Mouse (Mus musculus) embryonic facial prominence, embryonic 15.5 days (tissue): Measurements from ENCODE around the gene Mnd1. TPM values are rescaled to one million over a fixed set of nuclear protein-coding genes. Genes with fewer than 3 reads are reported as not detected.

ENCODE experiments used
- ATAC-seq: fragments of 200-750 bp; cut with Nextera tagmentation; 2 replicates; pipeline ENCODE4 v1.8.0; 2017; ENCODE audit warnings: low read depth, moderate TSS enrichment; ENCODE audit not compliant: insufficient number of reproducible peaks, low FRiP score, low TSS enrichment
- H3K27ac ChIP-seq: fragments of 300-500 bp; sonication (generic); replicated peaks from 2 replicates; pipeline ENCODE4 v1.5.1; 2015; ENCODE audit warnings: mild to moderate bottlenecking, inconsistent platforms
- H3K27me3 ChIP-seq: fragments of 300-500 bp; sonication (generic); 2 replicates; pipeline ENCODE4 v1.6.1; 2015; ENCODE audit warnings: inconsistent platforms
- H3K36me3 ChIP-seq: fragments of 300-500 bp; sonication (generic); 2 replicates; pipeline ENCODE4 v1.6.1; 2015; ENCODE audit warnings: mild to moderate bottlenecking, inconsistent platforms
- H3K4me1 ChIP-seq: fragments of 300-500 bp; sonication (generic); 2 replicates; pipeline ENCODE4 v1.6.1; 2015; ENCODE audit warnings: inconsistent platforms
- H3K4me2 ChIP-seq: fragments of 300-500 bp; sonication (generic); replicated peaks from 2 replicates; pipeline ENCODE4 v1.6.1; 2015; ENCODE audit warnings: mild to moderate bottlenecking, inconsistent platforms
- H3K4me3 ChIP-seq: fragments of 300-500 bp; sonication (generic); replicated peaks from 2 replicates; pipeline ENCODE4 v1.5.1; 2015; ENCODE audit warnings: mild to moderate bottlenecking, inconsistent platforms
- H3K9ac ChIP-seq: fragments of 300-500 bp; sonication (generic); 2 replicates; pipeline ENCODE4 v1.6.1; 2015; ENCODE audit warnings: inconsistent platforms
- H3K9me3 ChIP-seq: fragments of 300-500 bp; sonication (generic); replicated peaks from 2 replicates; pipeline ENCODE4 v1.6.1; 2016; ENCODE audit warnings: inconsistent platforms
- whole genome bisulfite sequencing: fragments of 180-500 bp; shearing (Covaris S2); methylation state at CpG from one replicate; pipeline ENCODE4 v1.1.7; 2015; 5-methylcytosine and 5-hydroxymethylcytosine counted together
- polyA plus RNA-seq: library from polyadenylated mRNA; unstranded; fragments of >200 nt; fragmentation: Nextera tagmentation; extraction: Ambion mirVana; gene quantifications from 2 replicates; pipeline ENCODE4 v1.2.1, GENCODE M21; 2015

Mnd1 gene
- polyA plus RNA-seq, 1 experiment from 2014 or later, result 13.2 TPM

DNA sequence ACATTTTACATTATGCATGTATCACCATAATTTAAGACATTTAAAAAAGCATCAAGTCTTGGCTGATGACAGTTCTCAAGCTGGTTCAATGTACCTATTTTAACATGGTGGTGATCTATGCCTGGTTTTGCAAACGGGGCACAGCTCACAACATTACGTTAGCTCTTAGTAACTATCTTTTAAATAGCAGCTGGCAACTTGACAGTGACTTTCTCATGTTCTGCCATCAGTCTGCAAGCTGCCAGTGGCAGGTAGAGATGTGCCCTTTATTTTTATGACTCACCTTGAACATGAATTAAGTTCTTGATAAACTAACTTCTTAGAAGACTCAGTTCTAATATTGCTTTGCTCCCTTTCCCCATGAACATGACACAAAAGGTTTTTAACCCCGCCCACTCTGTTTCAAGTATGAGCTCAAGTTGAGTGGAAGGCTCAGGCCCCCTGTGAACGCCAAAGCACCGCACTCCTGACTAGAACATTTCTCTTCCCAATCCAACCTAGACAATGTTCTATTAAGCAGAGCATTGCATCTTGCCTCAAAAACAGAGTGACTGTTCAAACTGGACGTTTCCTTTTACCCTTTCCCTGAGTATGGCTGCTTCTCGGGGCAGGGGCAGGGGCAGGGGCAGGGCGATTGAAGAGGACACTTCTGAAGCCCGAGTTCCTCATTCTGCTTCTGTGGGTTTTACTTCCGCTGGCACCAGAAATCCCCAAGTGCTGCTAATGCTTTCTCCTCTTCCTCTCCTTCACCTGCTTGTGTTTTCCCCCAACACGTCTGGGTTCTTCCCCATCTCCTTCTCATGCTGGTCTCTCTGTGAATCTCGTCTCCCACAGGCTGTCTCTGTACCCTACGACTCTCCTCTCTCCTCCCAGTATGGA, 86.5 kb downstream of the Mnd1 start:
- Histone ChIP-seq H3K4me3 (no peak overlapping the region), H3K36me3 (no peaks in the 10 kb centered on the region), H3K27ac (no peak overlapping the region), H3K27me3 (no peaks in the 10 kb centered on the region), H3K9ac (no peak overlapping the region), H3K9me3 (no peaks in the 10 kb centered on the region), H3K4me1 (no peaks in the 10 kb centered on the region), H3K4me2 (no peak overlapping the region)
- ATAC-seq, result no peak
- 83% methylated on average over 13 of the region's 13 CpGs for WGBS

DNA sequence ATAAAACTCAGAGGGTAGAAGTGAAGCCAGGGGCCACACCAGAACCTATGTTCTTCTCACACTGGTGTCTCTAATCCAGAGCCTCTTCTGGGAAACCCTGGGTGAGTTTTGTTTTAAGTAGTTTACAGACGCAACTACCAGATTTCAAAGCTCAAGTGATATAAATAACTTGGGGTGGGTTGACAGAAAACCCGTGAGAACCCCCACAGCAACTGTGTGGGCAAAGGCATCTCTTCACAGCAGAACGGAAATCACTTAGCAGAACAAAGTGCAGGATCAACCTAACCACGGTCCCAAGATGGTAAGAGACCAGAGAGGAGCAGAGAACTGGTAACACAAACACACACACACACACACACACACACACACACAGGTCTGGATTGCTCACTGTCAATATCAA, 89.8 kb downstream of the Mnd1 start:
- Histone ChIP-seq H3K27me3 (no peaks in the 10 kb centered on the region), H3K4me3 (no peak overlapping the region), H3K4me2 (no peak overlapping the region), H3K36me3 (no peaks in the 10 kb centered on the region), H3K9me3 (no peaks in the 10 kb centered on the region), H3K4me1 (no peaks in the 10 kb centered on the region), H3K27ac (no peak overlapping the region), H3K9ac (no peak overlapping the region)
- no peak for ATAC-seq
- 70% methylated on average over 4 of the region's 4 CpGs for WGBS

DNA sequence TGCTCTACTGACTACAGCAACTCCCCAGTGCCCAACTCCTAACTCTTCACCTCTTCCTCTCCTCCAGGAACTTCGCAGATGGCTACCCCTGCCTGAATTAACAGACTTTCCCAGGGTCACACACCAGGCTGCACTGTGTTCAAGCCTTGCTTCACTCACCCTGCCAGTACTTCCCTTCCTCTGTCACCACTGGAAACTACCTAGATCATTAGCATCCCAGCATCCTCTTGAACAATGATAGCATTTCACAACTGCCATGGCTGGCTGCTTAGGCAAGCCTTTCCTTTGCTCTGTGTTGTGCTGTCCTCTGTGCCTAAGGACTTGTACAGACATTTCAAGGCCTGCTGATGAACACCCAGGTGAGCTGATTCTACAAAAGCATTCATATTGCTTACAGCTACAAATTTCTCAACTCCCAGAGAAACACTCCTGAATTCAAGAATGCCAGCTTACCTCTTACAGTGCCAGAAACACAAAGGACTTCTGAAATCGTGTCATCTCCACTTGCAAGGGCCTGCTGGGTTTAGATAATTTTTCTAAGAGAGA, 92.1 kb downstream of the Mnd1 start:
- no peaks in the 10 kb centered on the region for H3K9me3 ChIP-seq
- no peaks in the 10 kb centered on the region for H3K36me3 ChIP-seq
- no peak overlapping the region for H3K9ac ChIP-seq
- no peak overlapping the region for H3K4me2 ChIP-seq
- no peak for ATAC-seq
- H3K27ac ChIP-seq, result no peak overlapping the region
- no peak overlapping the region for H3K4me3 ChIP-seq
- H3K27me3 ChIP-seq, result no peaks in the 10 kb centered on the region
- H3K4me1 ChIP-seq, result peaks cover 13% of the 10 kb centered on the region
- WGBS, result 75% methylated on average over 2 of the region's 2 CpGs

DNA sequence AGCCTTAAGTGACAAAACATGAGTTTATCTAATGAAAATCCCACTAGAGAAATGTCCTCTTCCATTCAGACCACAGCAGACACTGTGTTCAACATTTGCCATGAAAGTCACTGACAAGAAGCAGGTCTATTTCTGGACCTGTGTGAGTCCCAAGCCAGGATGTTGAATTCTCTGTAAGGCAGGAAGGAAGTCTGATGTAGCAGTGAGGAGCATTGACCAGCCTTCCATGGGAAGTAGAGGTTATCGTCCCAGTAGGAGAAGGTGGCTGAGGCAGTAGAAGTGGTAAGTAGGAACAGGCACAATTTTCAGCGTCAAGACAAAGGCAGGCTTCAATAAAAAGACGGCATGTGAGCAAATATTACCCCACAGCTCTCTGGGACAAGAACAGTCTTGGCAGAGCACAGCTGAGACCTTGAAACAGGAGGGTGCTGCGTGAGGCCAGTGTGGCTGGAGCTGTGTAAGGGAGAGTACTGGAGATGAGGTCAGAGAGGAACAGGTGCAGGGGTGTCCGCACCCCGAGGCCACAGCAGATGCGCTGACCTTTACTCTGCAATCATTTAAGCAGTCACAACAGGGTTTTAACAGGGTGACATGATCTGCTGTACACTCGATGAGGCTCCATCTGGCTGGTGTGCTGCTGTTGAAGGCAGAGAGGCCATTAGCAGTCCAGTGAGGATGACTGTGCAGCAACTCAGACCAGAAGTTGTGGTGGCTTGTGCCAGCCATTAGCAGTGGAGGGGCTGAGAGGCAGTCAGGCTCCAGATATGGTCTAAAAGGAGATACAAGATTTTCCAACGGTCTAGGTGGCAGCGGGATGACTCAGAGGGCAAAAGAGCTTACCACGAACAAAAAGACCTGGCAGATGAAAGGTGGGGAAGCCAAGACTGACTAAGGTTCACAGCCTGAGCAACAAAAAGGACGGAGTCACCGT, 93.8 kb downstream of the Mnd1 start:
- Histone ChIP-seq H3K27me3 (no peaks in the 10 kb centered on the region), H3K36me3 (no peaks in the 10 kb centered on the region), H3K9me3 (no peaks in the 10 kb centered on the region), H3K4me3 (no peak overlapping the region), H3K9ac (no peak overlapping the region), H3K4me1 (peaks cover 13% of the 10 kb centered on the region), H3K27ac (no peak overlapping the region), H3K4me2 (no peak overlapping the region)
- no peak for ATAC-seq
- 66% methylated on average over 13 of the region's 13 CpGs for WGBS

DNA sequence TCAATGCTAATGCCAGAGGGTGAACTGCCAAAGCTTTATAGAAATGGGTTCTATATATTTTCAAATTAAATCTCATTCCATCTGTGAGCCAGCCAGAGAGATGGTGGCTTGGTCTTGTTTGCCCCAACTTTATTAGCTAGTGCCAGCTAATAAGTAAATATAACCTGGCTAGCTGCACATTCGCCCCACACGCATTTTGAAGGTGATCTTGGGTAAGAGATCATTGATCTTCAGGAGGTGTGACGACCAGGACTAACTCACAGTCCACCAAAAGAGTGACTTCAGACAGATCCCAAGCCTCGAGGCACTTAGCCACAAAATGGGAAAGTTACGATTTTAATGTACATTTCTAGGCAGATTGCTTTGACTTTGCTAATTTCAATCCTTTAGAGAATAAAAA, 94.6 kb downstream of the Mnd1 start:
- Histone ChIP-seq H3K4me2 (no peak overlapping the region), H3K27ac (no peak overlapping the region), H3K27me3 (no peaks in the 10 kb centered on the region), H3K36me3 (no peaks in the 10 kb centered on the region), H3K4me1 (peaks cover 13% of the 10 kb centered on the region), H3K4me3 (no peak overlapping the region), H3K9ac (no peak overlapping the region), H3K9me3 (no peaks in the 10 kb centered on the region)
- WGBS, result 82% methylated on average over 5 of the region's 5 CpGs
- ATAC-seq, result no peak

DNA sequence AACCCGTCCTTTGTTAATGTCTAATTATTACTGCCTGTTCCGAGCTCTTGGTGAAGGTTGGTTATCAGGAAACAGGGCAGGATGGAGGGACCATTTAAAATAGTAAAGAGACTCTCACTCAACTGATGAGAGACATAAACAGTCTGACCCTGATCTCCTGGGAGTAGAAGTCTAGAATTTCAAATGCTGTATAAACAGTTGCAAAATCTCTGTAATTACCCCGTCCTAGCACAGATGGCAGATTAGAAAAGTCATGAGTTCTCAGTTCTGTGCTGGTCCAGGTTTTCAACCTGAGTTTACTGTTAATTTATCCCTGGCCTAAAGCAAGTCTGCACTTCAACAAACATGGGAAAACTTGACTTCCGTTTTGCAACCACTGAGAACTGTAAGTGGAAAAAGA, 95.5 kb downstream of the Mnd1 start:
- H3K9ac ChIP-seq, result no peak overlapping the region
- ATAC-seq, result no peak
- H3K27me3 ChIP-seq, result no peaks in the 10 kb centered on the region
- no peaks in the 10 kb centered on the region for H3K36me3 ChIP-seq
- no peak overlapping the region for H3K4me3 ChIP-seq
- WGBS, result 8% methylated on average over 4 of the region's 4 CpGs
- H3K27ac ChIP-seq, result peak overlapping the region; percentile 71
- H3K4me1 ChIP-seq, result peaks cover 13% of the 10 kb centered on the region
- no peak overlapping the region for H3K4me2 ChIP-seq
- no peaks in the 10 kb centered on the region for H3K9me3 ChIP-seq

DNA sequence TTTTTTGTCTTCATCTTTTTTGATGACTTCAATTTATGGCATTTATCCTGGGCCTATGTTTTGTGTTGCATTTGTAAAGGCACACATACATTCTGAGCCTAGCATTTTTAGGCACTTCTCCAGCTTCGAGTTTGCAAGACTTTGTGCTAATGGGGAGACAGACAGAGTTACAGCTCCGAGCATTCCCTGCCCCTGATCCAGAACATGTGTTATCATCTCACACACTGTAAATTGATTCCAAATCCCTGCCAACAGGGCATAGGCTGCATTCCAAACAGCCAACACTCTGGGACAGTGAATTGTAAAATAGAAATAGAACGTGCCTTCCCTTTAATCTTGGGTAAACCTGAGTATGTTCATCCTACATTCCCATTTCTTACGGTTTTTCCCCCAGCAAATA, 95.9 kb downstream of the Mnd1 start:
- Histone ChIP-seq H3K9me3 (no peaks in the 10 kb centered on the region), H3K9ac (no peak overlapping the region), H3K4me1 (peaks cover 13% of the 10 kb centered on the region), H3K4me3 (no peak overlapping the region), H3K36me3 (no peaks in the 10 kb centered on the region), H3K27me3 (no peaks in the 10 kb centered on the region), H3K27ac (peak overlapping the region; percentile 71), H3K4me2 (peak overlapping the region; percentile 32)
- ATAC-seq, result peak; percentile 70
- 9% methylated on average over 4 of the region's 4 CpGs for WGBS

DNA sequence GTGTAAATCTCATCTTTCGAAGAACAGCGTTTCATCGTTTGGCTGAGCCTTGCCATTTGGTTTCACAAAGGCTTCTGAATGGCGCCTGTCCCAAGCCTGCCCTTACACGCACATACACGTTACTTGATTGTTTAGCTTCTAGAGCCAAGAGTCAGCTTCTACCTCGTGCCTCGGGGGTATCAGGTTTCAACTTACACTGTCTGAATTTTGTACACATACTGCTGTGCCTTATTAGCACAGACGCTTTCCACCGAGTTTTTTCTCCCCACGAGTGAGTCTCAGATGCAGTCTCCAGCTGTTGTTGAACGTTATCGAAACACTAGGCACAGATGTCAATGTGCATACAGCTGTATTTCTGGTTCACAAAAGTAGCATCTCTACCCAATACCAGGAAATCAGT, 96.3 kb downstream of the Mnd1 start:
- peak overlapping the region; percentile 32 for H3K4me2 ChIP-seq
- H3K4me3 ChIP-seq, result no peak overlapping the region
- ATAC-seq, result peak; percentile 82; the same call in 1 of the 2 replicates
- WGBS, result 7% methylated on average over 13 of the region's 13 CpGs
- H3K9ac ChIP-seq, result no peak overlapping the region
- peak overlapping the region; percentile 71 for H3K27ac ChIP-seq
- peaks cover 13% of the 10 kb centered on the region for H3K4me1 ChIP-seq
- H3K36me3 ChIP-seq, result no peaks in the 10 kb centered on the region
- H3K27me3 ChIP-seq, result no peaks in the 10 kb centered on the region
- H3K9me3 ChIP-seq, result no peaks in the 10 kb centered on the region

DNA sequence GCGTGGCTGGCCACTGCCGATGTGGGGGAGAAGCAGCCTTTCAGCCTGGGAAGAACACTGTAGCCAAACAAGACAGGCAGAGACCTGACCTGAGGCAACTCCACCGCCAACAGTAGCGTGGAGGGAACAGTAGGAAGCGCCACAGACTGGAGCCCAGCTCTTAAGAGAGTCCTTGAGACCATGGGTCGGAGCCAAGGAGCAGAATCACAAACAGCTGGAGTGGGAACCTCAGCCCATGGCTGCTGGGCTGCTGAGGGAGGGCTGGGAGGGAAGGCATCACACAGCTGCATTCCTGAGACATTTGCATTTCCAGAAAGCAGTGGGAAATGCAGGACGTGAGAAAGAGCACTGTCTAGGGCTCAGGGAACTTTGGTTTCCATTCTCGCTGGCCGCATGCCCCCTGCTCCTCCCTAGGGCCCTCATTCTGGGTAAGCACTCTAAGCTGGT, 106.8 kb downstream of the Mnd1 start:
- H3K27ac ChIP-seq, result peak overlapping the region; percentile 79
- peak overlapping the region; percentile 23 for H3K4me2 ChIP-seq
- no peak overlapping the region for H3K9ac ChIP-seq
- H3K4me1 ChIP-seq, result peaks cover 24% of the 10 kb centered on the region
- peak; percentile 88 for ATAC-seq
- no peaks in the 10 kb centered on the region for H3K9me3 ChIP-seq
- WGBS, result 6% methylated on average over 9 of the region's 9 CpGs
- no peak overlapping the region for H3K4me3 ChIP-seq
- no peaks in the 10 kb centered on the region for H3K36me3 ChIP-seq
- no peaks in the 10 kb centered on the region for H3K27me3 ChIP-seq

DNA sequence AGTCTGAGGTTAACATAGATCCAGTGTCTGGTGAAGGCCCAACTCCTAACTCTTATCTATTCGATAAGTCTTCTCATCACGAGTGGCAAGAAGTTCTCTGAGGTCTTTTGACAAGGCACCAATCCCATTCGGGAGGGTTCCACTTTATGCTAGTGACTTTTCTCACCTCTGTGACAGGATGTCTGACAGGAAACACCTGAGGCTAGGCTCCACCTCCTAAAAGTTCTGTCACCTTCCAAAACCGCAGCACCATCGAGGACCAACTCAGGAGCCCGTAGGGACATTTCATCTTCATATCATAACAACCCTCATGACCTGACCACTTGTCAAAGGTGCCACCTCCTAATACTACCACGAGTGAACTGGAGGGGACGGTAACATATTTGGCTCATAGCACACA, 109.4 kb downstream of the Mnd1 start:
- no peak overlapping the region for H3K27ac ChIP-seq
- no peaks in the 10 kb centered on the region for H3K9me3 ChIP-seq
- no peak overlapping the region for H3K4me2 ChIP-seq
- H3K4me1 ChIP-seq, result peaks cover 24% of the 10 kb centered on the region
- H3K4me3 ChIP-seq, result no peak overlapping the region
- H3K27me3 ChIP-seq, result no peaks in the 10 kb centered on the region; the same call in 1 of the 2 replicates
- WGBS, result 87% methylated on average over 8 of the region's 8 CpGs
- H3K36me3 ChIP-seq, result no peaks in the 10 kb centered on the region
- ATAC-seq, result no peak
- no peak overlapping the region for H3K9ac ChIP-seq

DNA sequence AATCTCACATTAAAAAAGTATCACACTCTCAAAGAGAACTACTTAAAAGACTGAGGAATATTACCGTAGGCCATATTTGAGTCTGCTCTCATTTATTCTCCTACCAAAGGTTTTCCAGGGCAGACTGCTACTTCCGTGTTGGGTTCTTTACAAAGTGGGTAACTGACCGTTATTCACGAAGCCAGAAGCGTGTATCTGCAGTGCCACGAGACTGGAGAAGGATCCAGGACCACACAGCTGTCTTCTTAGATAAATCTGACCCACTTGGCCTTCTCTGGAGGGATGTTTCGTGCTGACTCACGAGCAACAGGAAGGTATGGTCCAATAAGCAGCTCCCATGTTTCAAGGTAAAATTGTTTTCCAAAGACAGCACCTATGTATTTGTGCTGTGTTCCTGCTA, 113.8 kb downstream of the Mnd1 start:
- no peaks in the 10 kb centered on the region for H3K9me3 ChIP-seq
- 84% methylated on average over 8 of the region's 8 CpGs for WGBS

More for the DNA sequence above, 113.8 kb downstream of the Mnd1 start:
- no peak overlapping the region for H3K4me2 ChIP-seq
- no peak overlapping the region for H3K4me3 ChIP-seq
- no peak overlapping the region for H3K9ac ChIP-seq
- no peaks in the 10 kb centered on the region; the same call in 1 of the 2 replicates for H3K27me3 ChIP-seq
- H3K27ac ChIP-seq, result no peak overlapping the region
- peaks cover 27% of the 10 kb centered on the region for H3K4me1 ChIP-seq
- no peaks in the 10 kb centered on the region for H3K36me3 ChIP-seq
- no peak for ATAC-seq
